Mouse (Mus musculus) stomach, postnatal 0 days (tissue): ENCODE measurements around the gene Xpo4.

ENCODE experiments used
- CTCF ChIP-seq: IDR thresholded peaks from 2 replicates; pipeline ENCODE4 v1.5.1; 2016; ENCODE audit warnings: antibody characterized with exemption, low read depth, mild to moderate bottlenecking, moderate library complexity
- EP300 ChIP-seq: optimal IDR thresholded peaks from 2 replicates; pipeline ENCODE3; 2016; ENCODE audit warnings: antibody characterized with exemption

GRCm38 (mm10) chr14:57540683-57541082, 124.5 kb downstream of the Xpo4 start:
- TF ChIP-seq EP300 (no peak), CTCF (0 out of 2 replicates have a peak, but pooled peaks have one; percentile 1)
